Comparison of ENCODE assay signal across 11 mouse cellular contexts in genomic region chr13:63280344-63280743, GRCm38 (mm10).
A peak's percentile ranks its signal among the peaks of the same experiment; 100 is the strongest.
DNase-seq lines count a peak whose midpoint lies in the region; ATAC-seq and TF ChIP-seq lines count a peak whose summit lies in the region.
"Had no signal": no experiment of that assay in that cellular context is flagged by ENCODE, and none has a peak within 500 bp of the region (broad histone marks: within the 10 kb centered on the region; RNA-seq: fewer than 3 reads in every experiment).

No protein-coding gene starts in this region.

- no peak for DNase-seq in kidney, adult 2 months
- DNase-seq in kidney, postnatal 36 days = no peak
- peak; percentile 82 for DNase-seq in R1 (ENCODE audit: low read depth, low spot score)
- no peak for DNase-seq in limb, embryonic 14.5 days (ENCODE audit: low spot score)
- no peak for DNase-seq in embryo, embryonic 10 days (ENCODE audit: low spot score)
- DNase-seq in liver = no peak
- no peak for DNase-seq in spleen, postnatal 14 days (ENCODE audit: low spot score in 2 of 2)
- DNase-seq: adrenal gland, postnatal 25 days; cerebellum, postnatal 10 days had no signal

- H3K9me3 ChIP-seq in ES-Bruce4 (replicated peaks; ENCODE audit: control insufficient read depth, insufficient read depth, low read length, poor library complexity, severe bottlenecking) = no peaks in the 10 kb centered on the region
- H3K9me3 ChIP-seq in limb, embryonic 14.5 days (ENCODE audit: control insufficient read depth, low read length) = no peaks in the 10 kb centered on the region

- no peak for TF ChIP-seq CTCF in kidney, adult 2 months (conservative IDR thresholded peaks at IDR 0.05; ENCODE audit: insufficient read depth, insufficient read length, low read depth, low read length)
- TF ChIP-seq CTCF in ES-Bruce4 (IDR thresholded peaks at IDR 0.05; ENCODE audit: low read depth, low read length) = no peak

- no peak for ATAC-seq in limb, embryonic 14.5 days (ENCODE audit: low FRiP score, low read depth)

- H3K27ac ChIP-seq in kidney, adult 2 months (ENCODE audit: insufficient read depth, low read depth, low read length) = peak overlapping the region; percentile 39; the same call in 1 of the 2 replicates
- H3K27ac ChIP-seq in ES-Bruce4 (ENCODE audit: insufficient read depth, low read length) = peak overlapping the region; percentile 75
- H3K27ac ChIP-seq in limb, embryonic 14.5 days (replicated peaks; ENCODE audit: low read depth, low read length) = peak overlapping the region; percentile 59; the same call in 1 of the 2 replicates
- H3K27ac ChIP-seq: macrophage had no signal

- 27% methylated on average over 3 of the region's 3 CpGs for WGBS in kidney, adult 2 months
- WGBS in limb, embryonic 14.5 days = 13% methylated on average over 3 of the region's 3 CpGs

- TF ChIP-seq EP300 in ES-Bruce4 (IDR thresholded peaks at IDR 0.05; ENCODE audit: insufficient read depth, low read depth, low read length) = peak; percentile 85

- H3K4me1 ChIP-seq in kidney, adult 2 months (ENCODE audit: control insufficient read depth, insufficient read depth, low read length) = peaks cover 47% of the 10 kb centered on the region
- H3K4me1 ChIP-seq in ES-Bruce4 (ENCODE audit: control insufficient read depth, insufficient read depth, low read length) = peaks cover 10% of the 10 kb centered on the region
- H3K4me1 ChIP-seq in limb, embryonic 14.5 days (ENCODE audit: control insufficient read depth, insufficient read depth, low read length) = peaks cover 63% of the 10 kb centered on the region

- no peak overlapping the region for H3K4me3 ChIP-seq in kidney, adult 2 months (ENCODE audit: insufficient read depth, low read depth, low read length)
- H3K4me3 ChIP-seq in ES-Bruce4 (ENCODE audit: low read depth, low read length) = no peak overlapping the region
- H3K4me3 ChIP-seq in limb, embryonic 14.5 days (replicated peaks; ENCODE audit: low read length) = peak overlapping the region; percentile 41

- peaks cover 6% of the 10 kb centered on the region; the same call in 1 of the 2 replicates for H3K36me3 ChIP-seq in kidney, adult 2 months (ENCODE audit: control insufficient read depth, insufficient read depth, low read length)
- H3K36me3 ChIP-seq in ES-Bruce4 (ENCODE audit: control insufficient read depth, insufficient read depth, low read length, poor library complexity, severe bottlenecking) = peaks cover 19% of the 10 kb centered on the region
- peaks cover 34% of the 10 kb centered on the region for H3K36me3 ChIP-seq in limb, embryonic 14.5 days (ENCODE audit: control insufficient read depth, insufficient read depth, low read length)

- H3K4me2 ChIP-seq in limb, embryonic 14.5 days (replicated peaks; ENCODE audit: low read depth, low read length, severe bottlenecking) = peak overlapping the region; percentile 55

- peak overlapping the region; percentile 21 for H3K9ac ChIP-seq in ES-Bruce4 (ENCODE audit: low read depth, poor library complexity, severe bottlenecking)
- peak overlapping the region; percentile 1; the same call in 1 of the 2 replicates for H3K9ac ChIP-seq in limb, embryonic 14.5 days (ENCODE audit: low read depth, low read length, severe bottlenecking)

- TF ChIP-seq POLR2A in kidney, adult 2 months (IDR thresholded peaks at IDR 0.05; ENCODE audit: low read depth, low read length) = no peak
- TF ChIP-seq POLR2A in ES-Bruce4 (IDR thresholded peaks at IDR 0.05; ENCODE audit: insufficient read depth, low read length) = no peak
- no peak for TF ChIP-seq POLR2A in limb, embryonic 14.5 days (IDR thresholded peaks at IDR 0.05; ENCODE audit: borderline replicate concordance, extremely low read depth, insufficient read depth, insufficient read length)

- no peaks in the 10 kb centered on the region for H3K27me3 ChIP-seq in kidney, adult 2 months (replicated peaks; ENCODE audit: control insufficient read depth, insufficient read depth, low read length)
- H3K27me3 ChIP-seq in ES-Bruce4 (ENCODE audit: control insufficient read depth, insufficient read depth, low read length, poor library complexity, severe bottlenecking) = no peaks in the 10 kb centered on the region
- H3K27me3 ChIP-seq in limb, embryonic 14.5 days (ENCODE audit: control insufficient read depth, insufficient read depth, low read length) = no peaks in the 10 kb centered on the region
